Mouse (Mus musculus) left cerebral cortex, postnatal 10 days (tissue): ENCODE results near the gene Sec11a. TPM values are rescaled to one million over a fixed set of nuclear protein-coding genes. Genes with fewer than 3 reads are reported as not detected.

Source experiments
- DNase-seq, 2 experiments: peaks; one replicate each; pipeline ENCODE4 v3.0.0; 2021 to 2022; ENCODE audit warnings: low spot score in 2 of 2, mixed read lengths in 1 of 2; ENCODE audit errors: extremely low spot score in 1 of 2
- intact Hi-C: fragments of 180-260 bp; cut with DNase I; formaldehyde crosslinking; loops from one replicate; pipeline ENCODE4 v1.15.1; 2025
- total RNA-seq, 2 experiments: library from RNA; stranded (reverse); gene quantifications; 2 replicates each; pipeline ENCODE4 v1.2.3; 2021

Gene Sec11a
- total RNA-seq, 2 experiments from 2014 or later = 57.5 to 61.8 TPM

- intact Hi-C loops = no loop called here
- DNase-seq = peak; percentile 55 to 83
Observed at GRCm38 (mm10) chr7:80904921-80905515, 42.6 kb downstream of the Sec11a start, which contains the start of gene Nmb. Gene Nmb, minus strand, starts transcription at chr7:80905076.

GRCm38 (mm10) chr7:80903625-80904422 lies 43.8 kb downstream of the Sec11a start:
- intact Hi-C loops = no loop called here
- no peak for DNase-seq

- intact Hi-C loops = no loop called here
- no peak for DNase-seq
Observed at GRCm38 (mm10) chr7:80901541-80902274, 45.9 kb downstream of the Sec11a start.

- intact Hi-C loops = no loop called here
- peak; percentile 88 to 95 for DNase-seq
Observed at GRCm38 (mm10) chr7:80900944-80901501, 46.6 kb downstream of the Sec11a start, which contains the start of gene Wdr73. Gene Wdr73, minus strand, starts transcription at chr7:80901269.

- DNase-seq = no peak
- intact Hi-C loops = no loop called here
Observed at GRCm38 (mm10) chr7:80897721-80898120, 49.9 kb downstream of the Sec11a start.

- no peak for DNase-seq
- intact Hi-C loops = no loop called here
Observed at GRCm38 (mm10) chr7:80897134-80897533, 50.4 kb downstream of the Sec11a start.

- intact Hi-C loops = no loop called here
- no peak for DNase-seq
Observed at GRCm38 (mm10) chr7:80894815-80895519, 52.6 kb downstream of the Sec11a start.

- intact Hi-C loops = no loop called here
- no peak for DNase-seq
Observed at GRCm38 (mm10) chr7:80894196-80894595, 53.4 kb downstream of the Sec11a start.

- DNase-seq = no peak
- intact Hi-C loops = no loop called here
Observed at GRCm38 (mm10) chr7:80893753-80894129, 53.8 kb downstream of the Sec11a start.

GRCm38 (mm10) chr7:80893086-80893752 lies 54.4 kb downstream of the Sec11a start:
- intact Hi-C loops = no loop called here
- no peak for DNase-seq

GRCm38 (mm10) chr7:80889841-80890241 lies 57.7 kb downstream of the Sec11a start:
- DNase-seq = no peak
- intact Hi-C loops = no loop called here

GRCm38 (mm10) chr7:80889021-80889511 lies 58.5 kb downstream of the Sec11a start:
- intact Hi-C loops = no loop called here
- peak in 1 of 2 experiments; percentile 80 for DNase-seq

- intact Hi-C loops = no loop called here
- DNase-seq = no peak
Observed at GRCm38 (mm10) chr7:80888595-80888994, 59.0 kb downstream of the Sec11a start.

- DNase-seq = no peak
- intact Hi-C loops = no loop called here
Observed at GRCm38 (mm10) chr7:80885666-80886065, 61.9 kb downstream of the Sec11a start.

- intact Hi-C loops = no loop called here
- peak; percentile 75 to 80 for DNase-seq
Observed at GRCm38 (mm10) chr7:80882830-80883505, 64.6 kb downstream of the Sec11a start.

- intact Hi-C loops = no loop called here
- DNase-seq = no peak
Observed at GRCm38 (mm10) chr7:80875727-80876126, 71.9 kb downstream of the Sec11a start.

GRCm38 (mm10) chr7:80873631-80874030 lies 73.9 kb downstream of the Sec11a start:
- intact Hi-C loops = no loop called here
- DNase-seq = no peak

- intact Hi-C loops = no loop called here
Observed at GRCm38 (mm10) chr7:80873038-80873437, 74.5 kb downstream of the Sec11a start.

More at GRCm38 (mm10) chr7:80873038-80873437, 74.5 kb downstream of the Sec11a start:
- DNase-seq = no peak
